Mouse (Mus musculus) brain, adult 2 months (tissue): ENCODE results near the gene Dzip1l.

ENCODE experiments used
- DNase-seq: peaks from one replicate; pipeline ENCODE4 v3.0.0; 2011; ENCODE audit warnings: low read depth, low spot score

The Dzip1l gene

GRCm38 (mm10) chr9:99660756-99661155, 31.5 kb downstream of the Dzip1l start:
- no peak for DNase-seq

GRCm38 (mm10) chr9:99661606-99662166, 32.4 kb downstream of the Dzip1l start:
- DNase-seq, result no peak

GRCm38 (mm10) chr9:99662406-99662805, 33.1 kb downstream of the Dzip1l start:
- DNase-seq, result peak; percentile 82

DNA sequence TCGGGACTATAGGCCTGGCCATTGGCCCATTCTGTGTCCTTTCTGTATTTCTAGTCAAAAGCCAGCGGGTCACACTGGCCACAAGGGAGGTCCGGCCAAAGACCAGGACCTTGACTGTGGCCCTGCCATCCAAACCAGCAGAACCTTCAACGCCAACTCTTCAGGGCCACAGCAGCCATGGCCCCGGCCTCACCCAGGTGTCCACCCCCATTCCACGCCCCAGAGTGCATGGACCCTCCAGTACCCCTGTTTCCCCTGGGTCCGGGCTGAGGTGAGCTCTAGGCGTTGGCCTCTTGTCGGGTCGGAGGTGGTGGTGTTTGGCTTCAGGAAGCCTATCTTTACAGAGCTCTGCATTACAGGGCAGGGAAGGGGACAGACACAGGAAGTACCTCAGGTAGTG, 33.6 kb downstream of the Dzip1l start:
- no peak for DNase-seq

GRCm38 (mm10) chr9:99667596-99667995, 38.3 kb downstream of the Dzip1l start:
- no peak for DNase-seq

DNA sequence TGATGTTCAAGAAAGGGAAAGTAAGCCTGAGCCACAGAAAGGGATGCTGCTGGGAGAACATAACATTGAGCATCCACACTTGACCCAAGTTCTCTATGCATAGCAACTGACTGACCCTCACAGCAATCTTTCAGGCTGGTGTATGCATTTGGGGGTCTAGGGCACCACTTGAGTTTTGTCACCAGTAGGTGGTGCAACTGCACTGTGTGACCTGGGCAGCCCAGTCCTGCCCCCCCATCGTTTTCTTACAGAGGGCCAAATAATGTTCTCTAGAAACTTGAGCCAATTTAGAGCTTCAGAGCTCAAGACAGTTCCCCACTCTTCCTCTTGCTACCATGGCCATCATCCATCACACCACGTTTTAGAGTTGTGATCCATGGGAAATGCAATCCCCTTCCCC, 42.3 kb downstream of the Dzip1l start:
- peak; percentile 17 for DNase-seq

DNA sequence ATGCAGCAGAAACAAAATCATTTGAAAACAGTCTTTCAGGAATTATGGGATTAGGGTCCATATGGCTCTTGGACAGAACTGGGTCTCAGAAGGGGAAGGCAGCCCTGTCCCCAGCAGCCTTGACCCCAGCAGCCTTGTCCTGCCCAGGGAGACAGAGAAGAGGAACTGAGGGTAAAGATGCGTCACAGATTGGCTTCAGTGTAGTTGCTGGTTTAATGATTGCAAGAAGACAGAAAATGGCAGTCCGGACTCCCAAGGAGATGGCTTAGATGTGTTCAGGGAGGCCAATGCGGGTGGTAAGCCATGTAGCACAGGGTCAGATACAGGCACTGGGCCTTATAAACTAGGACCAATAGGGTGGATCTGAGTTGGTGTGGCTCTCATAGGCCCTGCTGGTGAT, 46.4 kb downstream of the Dzip1l start:
- DNase-seq, result no peak

GRCm38 (mm10) chr9:99681980-99682570, 52.8 kb downstream of the Dzip1l start:
- DNase-seq, result peak; percentile 69

DNA sequence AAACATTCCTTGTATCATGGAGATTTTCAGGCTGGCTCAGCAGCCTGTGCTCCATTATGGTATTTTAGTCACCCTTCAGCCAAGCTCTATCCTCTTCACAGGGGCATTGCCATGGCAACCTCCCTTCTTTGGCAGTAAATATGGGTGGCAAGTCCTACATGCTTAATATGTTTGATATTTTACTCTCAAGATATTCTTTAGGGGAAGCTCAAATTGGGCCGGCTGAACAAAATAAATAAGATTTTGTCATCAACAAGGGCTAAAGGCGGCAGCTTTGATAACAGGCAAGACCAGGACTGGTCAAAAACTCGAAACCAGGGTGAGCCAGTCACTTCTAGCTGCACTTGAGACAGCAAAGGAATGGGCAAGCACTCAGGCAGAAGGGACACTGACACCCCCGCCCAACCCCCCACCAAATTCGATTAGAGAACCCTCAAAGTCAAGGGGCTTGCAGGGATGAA, 55.8 kb downstream of the Dzip1l start:
- DNase-seq, result peak; percentile 60

GRCm38 (mm10) chr9:99685536-99686231, 56.4 kb downstream of the Dzip1l start:
- DNase-seq, result no peak

GRCm38 (mm10) chr9:99689796-99690195, 60.5 kb downstream of the Dzip1l start:
- DNase-seq, result no peak

DNA sequence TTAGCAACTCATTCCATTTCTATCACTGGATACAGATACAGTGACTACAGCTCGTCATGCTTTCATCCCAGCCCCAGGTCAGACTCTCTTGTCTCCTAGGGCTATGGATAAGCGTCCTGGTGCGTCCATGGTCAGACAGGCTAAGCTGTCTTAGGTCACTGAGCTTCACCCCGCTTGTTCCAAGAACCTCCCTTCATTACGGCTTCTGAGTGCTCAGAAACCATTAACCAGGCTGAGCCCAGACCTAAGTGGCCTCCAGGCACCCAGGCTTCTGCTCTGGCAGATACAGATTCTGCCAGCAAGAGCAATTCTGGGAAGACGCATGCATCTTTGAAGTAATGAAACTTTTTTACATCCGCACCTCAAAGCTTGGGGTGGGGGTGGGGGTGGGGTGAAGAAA, 61.1 kb downstream of the Dzip1l start:
- no peak for DNase-seq

DNA sequence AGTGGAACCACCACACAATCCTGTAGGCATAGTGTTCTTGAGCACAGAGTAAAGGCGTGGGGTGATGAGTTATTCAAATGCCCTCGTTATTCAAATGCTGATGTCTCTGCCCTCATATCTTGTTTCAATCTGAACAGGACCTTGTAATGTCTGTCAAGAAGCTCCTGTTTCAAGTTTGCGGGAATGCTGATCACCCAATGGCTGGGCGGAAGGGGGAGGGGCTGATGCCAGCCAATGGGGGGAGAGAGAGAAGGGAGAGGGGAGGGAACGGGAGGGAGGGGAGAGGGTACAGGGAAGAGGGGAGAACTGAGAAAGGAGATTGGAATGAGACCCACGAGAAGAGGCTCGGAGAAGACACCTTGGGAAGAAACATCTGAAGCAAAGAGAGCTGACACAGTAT, 65.7 kb downstream of the Dzip1l start:
- no peak for DNase-seq

DNA sequence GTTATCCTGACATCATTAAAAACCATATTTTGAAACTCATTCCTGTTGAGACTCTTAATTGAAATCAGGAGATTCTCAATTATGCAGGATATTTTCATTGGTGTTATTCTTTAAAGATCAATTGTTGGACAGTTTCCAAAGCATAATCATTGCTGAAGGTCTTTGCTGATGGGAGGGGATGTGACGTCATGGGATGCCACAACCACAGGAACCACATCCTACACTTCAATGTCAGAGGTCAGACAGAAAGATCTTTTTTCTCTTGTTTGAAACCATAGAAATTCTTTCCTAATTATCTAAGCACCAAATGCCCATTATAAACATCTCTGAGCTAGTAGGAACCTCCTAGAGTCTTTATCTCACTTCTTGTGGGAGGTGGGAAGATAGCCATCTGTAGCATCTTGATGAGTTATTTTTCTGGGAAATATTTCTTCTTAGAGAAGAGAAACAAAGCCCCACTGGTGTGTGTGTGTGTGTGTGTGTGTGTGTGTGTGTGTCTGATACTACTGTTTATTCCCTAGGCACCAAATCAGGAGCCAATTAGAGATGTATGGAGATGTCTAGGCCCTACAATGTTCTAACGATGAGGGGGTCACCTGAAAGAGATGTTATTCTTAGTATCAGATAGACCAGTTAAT, 70.6 kb downstream of the Dzip1l start:
- peak; percentile 67 for DNase-seq

DNA sequence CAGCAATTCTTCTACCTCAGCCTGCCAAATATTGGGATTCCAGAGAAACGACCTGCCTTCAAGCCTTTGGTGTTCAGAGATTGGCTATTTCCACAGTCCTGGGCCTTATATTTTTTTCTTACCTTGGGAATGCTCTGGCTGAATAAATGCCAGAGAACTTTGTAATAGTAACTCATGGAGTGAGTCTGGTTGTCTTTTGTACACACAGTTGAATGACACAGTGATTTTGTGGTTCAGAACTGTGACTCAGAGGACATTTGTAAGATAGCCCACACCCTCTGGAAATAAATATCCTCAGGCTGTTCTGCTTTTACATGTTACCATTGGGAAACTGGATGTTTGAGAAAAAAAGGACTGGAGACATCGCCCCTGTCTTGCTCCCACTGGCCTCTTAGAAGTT, 71.9 kb downstream of the Dzip1l start:
- no peak for DNase-seq

GRCm38 (mm10) chr9:99702215-99702614, 72.9 kb downstream of the Dzip1l start:
- DNase-seq, result no peak

- no peak for DNase-seq
These were observed 74.4 kb downstream of the Dzip1l start for GRCm38 (mm10) chr9:99703711-99704110.

- DNase-seq, result no peak
These were observed 77.0 kb downstream of the Dzip1l start for GRCm38 (mm10) chr9:99706264-99706663.

GRCm38 (mm10) chr9:99707425-99708126, 78.3 kb downstream of the Dzip1l start:
- DNase-seq, result no peak

- no peak for DNase-seq
These were observed 80.4 kb downstream of the Dzip1l start for GRCm38 (mm10) chr9:99709588-99710248.

DNA sequence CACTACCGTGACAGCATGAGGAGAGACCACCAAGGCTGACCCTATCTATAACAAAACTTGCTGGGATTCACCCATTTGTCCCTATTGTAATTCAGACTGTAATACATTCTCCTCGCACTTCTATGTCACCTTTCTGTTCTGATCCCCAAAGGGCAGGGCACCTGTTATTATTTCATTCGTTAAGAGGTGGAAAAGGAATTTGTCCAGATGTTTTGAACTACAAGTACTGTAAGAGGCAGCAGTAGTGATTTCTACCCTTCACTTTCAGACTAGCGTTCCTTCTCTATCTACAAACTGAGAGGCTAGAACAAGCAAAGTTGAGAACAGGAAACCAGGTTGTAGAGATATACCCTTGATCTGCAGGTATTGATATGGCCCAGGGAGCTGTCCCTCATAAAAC, 81.0 kb downstream of the Dzip1l start:
- DNase-seq, result no peak
